Mouse (Mus musculus): ENCODE data around the gene Thrap3.

DNA sequence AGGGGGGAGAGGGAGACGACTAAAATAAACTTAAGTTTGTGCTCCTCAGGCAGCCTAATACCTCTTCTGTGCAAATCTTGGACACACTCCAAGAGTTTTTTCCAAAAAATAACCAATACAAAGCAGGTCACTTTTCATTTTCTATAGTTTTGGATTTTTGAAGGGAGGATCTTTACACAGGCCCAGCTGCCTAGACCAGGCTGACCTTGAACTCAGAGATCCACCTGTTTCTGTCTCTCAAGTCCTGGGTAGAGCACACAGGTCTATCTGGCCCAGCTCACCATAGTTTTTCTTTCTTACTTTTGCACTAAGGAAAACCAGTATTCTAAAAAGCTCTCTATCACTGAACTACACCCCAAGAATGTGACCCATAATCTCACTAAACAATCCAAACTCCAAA lies 2.5 kb downstream of the Thrap3 start:
- TF ChIP-seq CTCF (IDR thresholded peaks at IDR 0.05): no peak
- TF ChIP-seq POLR2A (IDR thresholded peaks at IDR 0.05; ENCODE audit: insufficient read depth, low read depth, low read length): no peak
